Comparison of ENCODE assay signal across 8 mouse cellular contexts in genomic region chr2:119744163-119745111, GRCm38 (mm10). TPM values are rescaled to one million over a fixed set of nuclear protein-coding genes. Genes with fewer than 3 reads are reported as not detected.
DNase-seq lines count a peak whose midpoint lies in the region; ATAC-seq lines count a peak whose summit lies in the region.

No protein-coding gene starts in this region.

- peaks cover 93% of the 10 kb centered on the region for H3K27me3 ChIP-seq in liver, embryonic 15.5 days
- peaks cover 68% of the 10 kb centered on the region for H3K27me3 ChIP-seq in neural tube, embryonic 12.5 days (replicated peaks)

- peak overlapping the region; percentile 100 for H3K4me2 ChIP-seq in liver, embryonic 15.5 days
- peak overlapping the region; percentile 47 for H3K4me2 ChIP-seq in neural tube, embryonic 12.5 days (replicated peaks)

- peak overlapping the region; percentile 72 for H3K4me3 ChIP-seq in liver, embryonic 15.5 days (replicated peaks)
- H3K4me3 ChIP-seq in neural tube, embryonic 12.5 days, result peak overlapping the region; percentile 13

- H3K4me1 ChIP-seq in liver, embryonic 15.5 days (replicated peaks), result peaks cover 54% of the 10 kb centered on the region
- peaks cover 33% of the 10 kb centered on the region for H3K4me1 ChIP-seq in neural tube, embryonic 12.5 days

- no peaks in the 10 kb centered on the region for H3K36me3 ChIP-seq in liver, embryonic 15.5 days (replicated peaks)
- no peaks in the 10 kb centered on the region for H3K36me3 ChIP-seq in neural tube, embryonic 12.5 days

- WGBS in liver, embryonic 15.5 days (ENCODE audit: insufficient replicate concordance), result 5% methylated on average over 46 of the region's 46 CpGs
- 3% methylated on average over 46 of the region's 46 CpGs for WGBS in neural tube, embryonic 12.5 days

- H3K9me3 ChIP-seq in liver, embryonic 15.5 days (replicated peaks), result no peaks in the 10 kb centered on the region
- H3K9me3 ChIP-seq in neural tube, embryonic 12.5 days, result no peaks in the 10 kb centered on the region

- ATAC-seq in erythroid progenitor cell, adult 5-6 weeks (replicated peaks; ENCODE audit: low FRiP score, poor library complexity, severe bottlenecking), result peak; percentile 13; the same call in 1 of the 2 replicates
- ATAC-seq in liver, embryonic 15.5 days (ENCODE audit: insufficient read depth), result peak; percentile 67
- ATAC-seq in neural tube, embryonic 12.5 days (ENCODE audit: low FRiP score, low read depth), result no peak

- H3K9ac ChIP-seq in liver, embryonic 15.5 days, result 0 out of 2 replicates have a peak overlapping the region, but pooled peaks have one; percentile 1
- no peak overlapping the region for H3K9ac ChIP-seq in neural tube, embryonic 12.5 days

- peak; percentile 17 for DNase-seq in thymus, postnatal 0 days (ENCODE audit: low spot score)
- DNase-seq in thymus, postnatal 10 days (ENCODE audit: low spot score in 2 of 2), result no peak
- DNase-seq in induced T-regulatory cell, adult 2 months (ENCODE audit: low read depth), result peak; percentile 57
- no peak for DNase-seq in Muller cell, postnatal 12 days (ENCODE audit: inconsistent ontology term)
- no peak for DNase-seq in spleen, adult 12 weeks (ENCODE audit: low spot score)

- peak overlapping the region; percentile 49 for H3K27ac ChIP-seq in liver, embryonic 15.5 days (replicated peaks)
- no peak overlapping the region for H3K27ac ChIP-seq in neural tube, embryonic 12.5 days

RNA-seq across cellular contexts. Expression of gene Itpka, which starts 2.3 kb away (rescaled TPM):
- polyA plus RNA-seq in thymus, postnatal 0 days (2015; fragmentation: Nextera tagmentation; extraction: Ambion mirVana), result 1.6 and 2.1 TPM in 2 replicates
- total RNA-seq in erythroid progenitor cell, adult 5-6 weeks (2015; ENCODE audit: low replicate concordance), result not detected in 2 replicates
- not detected in 2 replicates for total RNA-seq in erythroid progenitor cell, adult 5-6 weeks (2017; ENCODE audit: low replicate concordance)
- 2.7 and 4.2 TPM in 2 replicates for polyA plus RNA-seq in liver, embryonic 15.5 days (2015; fragmentation: Nextera tagmentation; extraction: Ambion mirVana)
- 0.34 and 0.96 TPM in 2 replicates for polyA plus RNA-seq in neural tube, embryonic 12.5 days (2016; fragmentation: Nextera tagmentation; extraction: Ambion mirVana)

RNA-seq across cellular contexts. Expression of gene Ltk, which starts 15.8 kb away (rescaled TPM):
- 0.08 TPM in 1 of 2 replicates, not detected in the other for polyA plus RNA-seq in thymus, postnatal 0 days (2015; fragmentation: Nextera tagmentation; extraction: Ambion mirVana)
- total RNA-seq in erythroid progenitor cell, adult 5-6 weeks (2015; ENCODE audit: low replicate concordance), result not detected in 2 replicates
- not detected in 2 replicates for total RNA-seq in erythroid progenitor cell, adult 5-6 weeks (2017; ENCODE audit: low replicate concordance)
- polyA plus RNA-seq in liver, embryonic 15.5 days (2015; fragmentation: Nextera tagmentation; extraction: Ambion mirVana), result 0.07 and 0.13 TPM in 2 replicates
- polyA plus RNA-seq in neural tube, embryonic 12.5 days (2016; fragmentation: Nextera tagmentation; extraction: Ambion mirVana), result 0.26 and 0.61 TPM in 2 replicates

RNA-seq across cellular contexts. Expression of gene Rpap1, which starts 42.9 kb away (rescaled TPM):
- polyA plus RNA-seq in thymus, postnatal 0 days (2015; fragmentation: Nextera tagmentation; extraction: Ambion mirVana), result 17.9 and 18.0 TPM in 2 replicates
- 0.42 and 2.2 TPM in 2 replicates for total RNA-seq in erythroid progenitor cell, adult 5-6 weeks (2015; ENCODE audit: low replicate concordance)
- total RNA-seq in erythroid progenitor cell, adult 5-6 weeks (2017; ENCODE audit: low replicate concordance), result 2.8 and 3.2 TPM in 2 replicates
- 9.1 and 9.9 TPM in 2 replicates for polyA plus RNA-seq in liver, embryonic 15.5 days (2015; fragmentation: Nextera tagmentation; extraction: Ambion mirVana)
- polyA plus RNA-seq in neural tube, embryonic 12.5 days (2016; fragmentation: Nextera tagmentation; extraction: Ambion mirVana), result 28.8 and 29.4 TPM in 2 replicates

RNA-seq across cellular contexts. Expression of gene Tyro3, which starts 53.1 kb away (rescaled TPM):
- 1.8 and 2.3 TPM in 2 replicates for polyA plus RNA-seq in thymus, postnatal 0 days (2015; fragmentation: Nextera tagmentation; extraction: Ambion mirVana)
- not detected in 2 replicates for total RNA-seq in erythroid progenitor cell, adult 5-6 weeks (2015; ENCODE audit: low replicate concordance)
- total RNA-seq in erythroid progenitor cell, adult 5-6 weeks (2017; ENCODE audit: low replicate concordance), result not detected in 2 replicates
- 1.1 TPM in 2 replicates for polyA plus RNA-seq in liver, embryonic 15.5 days (2015; fragmentation: Nextera tagmentation; extraction: Ambion mirVana)
- polyA plus RNA-seq in neural tube, embryonic 12.5 days (2016; fragmentation: Nextera tagmentation; extraction: Ambion mirVana), result 20.7 and 21.0 TPM in 2 replicates

Comparison
In these comparisons a context has a peak if more than half of its experiments do, and no peak if none do; other contexts are left out.
1. DNase-seq: peak in thymus, postnatal 0 days (single experiment) and induced T-regulatory cell, adult 2 months (single experiment); none in thymus, postnatal 10 days (0 of 2), Muller cell, postnatal 12 days (single experiment) and spleen, adult 12 weeks (single experiment).